In the genomic region with DNA sequence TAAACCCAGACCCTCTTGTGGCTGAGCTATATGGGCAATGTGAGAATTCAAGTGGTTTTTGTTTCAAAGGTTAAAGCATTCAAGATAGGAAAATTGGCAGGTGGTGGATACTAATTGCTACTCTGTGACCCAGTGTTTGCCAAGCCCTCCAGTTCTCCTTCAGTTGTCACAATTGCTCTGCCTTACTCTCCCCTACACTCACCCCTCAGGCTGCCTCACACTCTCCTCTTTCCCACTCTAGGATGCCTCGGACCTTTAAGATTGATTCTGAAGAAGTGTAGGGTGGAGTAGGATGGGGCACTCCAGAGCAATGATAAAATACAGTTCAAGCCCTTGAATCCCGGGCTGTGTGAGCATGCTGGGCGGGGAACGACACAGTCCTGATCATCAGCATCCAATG, we compare ENCODE assay signal across 14 mouse cellular contexts.
"Had no signal": no experiment of that assay in that cellular context is flagged by ENCODE, and none has a peak within 500 bp of the region (broad histone marks: within the 10 kb centered on the region; RNA-seq: fewer than 3 reads in every experiment).

No protein-coding gene starts in this region.

- H3K9ac ChIP-seq: liver, embryonic 13.5 days; lung, embryonic 14.5 days; neural tube, embryonic 13.5 days had no signal

- H3K4me3 ChIP-seq: layer of hippocampus, adult 2 months; liver, embryonic 13.5 days; myocyte; neural tube, embryonic 13.5 days had no signal

- H3K36me3 ChIP-seq: liver, embryonic 13.5 days; neural tube, embryonic 13.5 days had no signal

- H3K9me3 ChIP-seq: liver, embryonic 13.5 days; neural tube, embryonic 13.5 days had no signal

- H3K27ac ChIP-seq: layer of hippocampus, adult 2 months; liver, embryonic 13.5 days; macrophage; neural tube, embryonic 13.5 days had no signal

- H3K4me2 ChIP-seq: liver, embryonic 13.5 days; lung, embryonic 14.5 days; neural tube, embryonic 13.5 days had no signal

- H3K27me3 ChIP-seq: liver, embryonic 13.5 days; neural tube, embryonic 13.5 days had no signal

- DNase-seq: kidney, adult 18-20 months; kidney, adult 9 months; kidney, postnatal 25 days; layer of hippocampus, adult 9-11 months; liver, embryonic 13.5 days; lung, embryonic 14.5 days; lung, postnatal 14 days; midbrain, embryonic 14.5 days; thymus, adult 18-20 months; thymus, postnatal 36 days had no signal
